Mouse (Mus musculus) Patski (cell line): ENCODE results near the gene Gm15557. TPM values are rescaled to one million over a fixed set of nuclear protein-coding genes. Genes with fewer than 3 reads are reported as not detected.
"Not testable (repeated sequence)": the region's sequence is repeated elsewhere in the genome, so short reads cannot be mapped to it uniquely, and the experiment has no call there.

Source experiments
- ATAC-seq: fragments of 100-300 bp; one replicate; pipeline ENCODE4 v1.8.0; 2021
- CTCF ChIA-PET: fragments of 350-600 bp; sonication (Branson Sonifier 250); formaldehyde crosslinking; loops from one replicate; lab custom pipeline; 2022; ENCODE audit warnings: inconsistent platforms; lab: Charles Lee
- POLR2A ChIA-PET: fragments of 350-600 bp; sonication (Branson Sonifier 250); formaldehyde crosslinking; loops from one replicate; lab custom pipeline; 2022; ENCODE audit warnings: antibody characterized with exemption, inconsistent platforms; lab: Charles Lee
- DNase-seq: peaks from one replicate; pipeline ENCODE4 v3.0.0-alpha.2; 2011; ENCODE audit warnings: low read depth, low spot score
- H3K27me3 ChIP-seq: fragments of 371-371 bp; one replicate; pipeline ENCODE4 v1.5.1; 2021
- CTCF ChIP-seq: fragments of 100-300 bp; IDR thresholded peaks from one replicate; pipeline ENCODE4 v1.5.1; 2021
- in situ Hi-C: fragments of 300-500 bp; cut with MboI; formaldehyde crosslinking; loops from 3 replicates; pipeline ENCODE4 v1.11.1; 2018; ENCODE audit warnings: low pct_unique_long_range_greater_than_20kb, mixed read lengths
- polyA plus RNA-seq: library from polyadenylated mRNA; unstranded; gene quantifications from one replicate; pipeline ENCODE4 v1.2.3, GENCODE M21; 2021

The Gm15557 gene
- polyA plus RNA-seq: not detected

GRCm38 (mm10) chr2:155940681-155941080, at the start of gene Gm15557:
Gm15557 (plus strand) TSS chr2:155940728.
- ChIA-PET POLR2A (interaction anchor here (0.5 to 1.1 kb wide), 3 partner anchors 15 to 1569 kb away, joined by 3 to 5 read pairs (median 4); no protein-coding TSS in a partner anchor), CTCF (no interaction called here)
- no peak for ATAC-seq
- in situ Hi-C loops: no loop called here
- no peak for DNase-seq
- no peak for TF ChIP-seq CTCF
- H3K27me3 ChIP-seq: no peaks in the 10 kb centered on the region

- ATAC-seq: no peak
- ChIA-PET CTCF (interaction anchor here (2.1 to 2.4 kb wide), 2 partner anchors 8 to 57 kb away, joined by 5 read pairs; no protein-coding TSS in a partner anchor), POLR2A (interaction anchor here (1.0 to 1.3 kb wide), 3 partner anchors 8 to 36 kb away, joined by 3 read pairs; partner anchors contain the start of gene Uqcc1)
- no peak for TF ChIP-seq CTCF
- no peaks in the 10 kb centered on the region for H3K27me3 ChIP-seq
- DNase-seq: no peak
- in situ Hi-C loops: no loop called here
Measured at GRCm38 (mm10) chr2:155894307-155895045, 46.1 kb upstream of the Gm15557 start.

GRCm38 (mm10) chr2:155895046-155895735, 45.3 kb upstream of the Gm15557 start:
- ATAC-seq: no peak
- no peaks in the 10 kb centered on the region for H3K27me3 ChIP-seq
- DNase-seq: no peak
- in situ Hi-C loops: no loop called here
- ChIA-PET POLR2A (interaction anchor here (0.7 to 1.3 kb wide), 4 partner anchors 8 to 35 kb away, joined by 3 read pairs; partner anchors contain the start of gene Uqcc1), CTCF (interaction anchor here (1.2 to 2.4 kb wide), 3 partner anchors 9 to 56 kb away, joined by 3 to 5 read pairs (median 5); no protein-coding TSS in a partner anchor)
- TF ChIP-seq CTCF: no peak

GRCm38 (mm10) chr2:155902989-155903631, 37.4 kb upstream of the Gm15557 start:
- no peak for DNase-seq
- ChIA-PET CTCF (interaction anchor here (1.0 to 1.6 kb wide), 4 partner anchors 15 to 24 kb away, joined by 3 read pairs; no protein-coding TSS in a partner anchor), POLR2A (interaction anchor here (0.8 to 2.5 kb wide), 3 partner anchors 8 to 26 kb away, joined by 3 to 10 read pairs (median 4); no protein-coding TSS in a partner anchor)
- in situ Hi-C loops: no loop called here
- ATAC-seq: peak; percentile 17
- no peaks in the 10 kb centered on the region for H3K27me3 ChIP-seq
- no peak for TF ChIP-seq CTCF

GRCm38 (mm10) chr2:155903632-155904008, 36.9 kb upstream of the Gm15557 start:
- ChIA-PET POLR2A (interaction anchor here (0.8 to 2.5 kb wide), 3 partner anchors 8 to 25 kb away, joined by 3 to 10 read pairs (median 4); no protein-coding TSS in a partner anchor), CTCF (interaction anchor here (1.2 to 1.6 kb wide), 2 partner anchors 23 to 24 kb away, joined by 3 read pairs; no protein-coding TSS in a partner anchor)
- TF ChIP-seq CTCF: no peak
- DNase-seq: no peak
- no peaks in the 10 kb centered on the region for H3K27me3 ChIP-seq
- ATAC-seq: no peak
- in situ Hi-C loops: no loop called here

- ChIA-PET CTCF (no interaction called here), POLR2A (no interaction called here)
- no peak for TF ChIP-seq CTCF
- ATAC-seq (no peak), DNase-seq (no peak)
- in situ Hi-C loops: no loop called here
- no peaks in the 10 kb centered on the region for H3K27me3 ChIP-seq
Measured at GRCm38 (mm10) chr2:155914684-155915083, 25.8 kb upstream of the Gm15557 start.

- no peaks in the 10 kb centered on the region for H3K27me3 ChIP-seq
- POLR2A ChIA-PET: no interaction called here
- DNase-seq (no peak), ATAC-seq (no peak)
- in situ Hi-C loops: no loop called here
- TF ChIP-seq CTCF: no peak
- CTCF ChIA-PET: interaction anchor here (0.9 kb wide), 1 partner anchor 8 kb away, joined by 3 read pairs; no protein-coding TSS in a partner anchor
Measured at GRCm38 (mm10) chr2:155923143-155923542, 17.4 kb upstream of the Gm15557 start.

- in situ Hi-C loops, POLR2A ChIA-PET, DNase-seq, ATAC-seq, CTCF ChIA-PET, H3K27me3 ChIP-seq: not testable (repeated sequence)
Measured at GRCm38 (mm10) chr2:155925213-155925612, 15.3 kb upstream of the Gm15557 start.

GRCm38 (mm10) chr2:155928711-155929345, 11.7 kb upstream of the Gm15557 start:
- no peaks in the 10 kb centered on the region for H3K27me3 ChIP-seq
- TF ChIP-seq CTCF: no peak
- DNase-seq (no peak), ATAC-seq (no peak)
- in situ Hi-C loops: no loop called here
- ChIA-PET POLR2A (interaction anchor here (1.4 to 2.4 kb wide), 2 partner anchors 25 to 79 kb away, joined by 4 to 10 read pairs; no protein-coding TSS in a partner anchor), CTCF (interaction anchor here (1.1 to 2.5 kb wide), 2 partner anchors 12 to 18 kb away, joined by 3 to 7 read pairs; no protein-coding TSS in a partner anchor)
